Mouse (Mus musculus): Measurements from ENCODE around the gene Copg2.
"Not testable (repeated sequence)": the region's sequence is repeated elsewhere in the genome, so short reads cannot be mapped to it uniquely, and the experiment has no call there.

Gene Copg2

GRCm38 (mm10) chr6:30805053-30805752 is 91.4 kb downstream of the Copg2 start:
- DNase-seq = peak; percentile 2 to 24

- DNase-seq = peak; percentile 9 to 49
These were observed 92.1 kb downstream of the Copg2 start for GRCm38 (mm10) chr6:30804389-30805052.

- not testable (repeated sequence) for DNase-seq
These were observed 93.7 kb downstream of the Copg2 start for GRCm38 (mm10) chr6:30802915-30803314.

- no peak for DNase-seq
These were observed 145.4 kb downstream of the Copg2 start for GRCm38 (mm10) chr6:30751209-30751608.

GRCm38 (mm10) chr6:30750482-30750881 is 146.1 kb downstream of the Copg2 start:
- no peak for DNase-seq

GRCm38 (mm10) chr6:30749892-30750291 is 146.7 kb downstream of the Copg2 start:
- DNase-seq = no peak

GRCm38 (mm10) chr6:30749042-30749689 is 147.4 kb downstream of the Copg2 start:
- no peak for DNase-seq

GRCm38 (mm10) chr6:30748358-30748910 is 148.2 kb downstream of the Copg2 start:
- DNase-seq = peak in 1 of 2 experiments; percentile 14

- DNase-seq = no peak
These were observed 148.8 kb downstream of the Copg2 start for GRCm38 (mm10) chr6:30747631-30748357.

- DNase-seq = no peak
These were observed 151.0 kb downstream of the Copg2 start for GRCm38 (mm10) chr6:30745591-30745990.

GRCm38 (mm10) chr6:30744846-30745245 is 151.7 kb downstream of the Copg2 start:
- no peak for DNase-seq

- peak; percentile 46 to 67 for DNase-seq
These were observed 157.3 kb downstream of the Copg2 start for GRCm38 (mm10) chr6:30739177-30739747.

- no peak for DNase-seq
These were observed 158.1 kb downstream of the Copg2 start for GRCm38 (mm10) chr6:30738464-30739006.

- peak; percentile 70 to 73 for DNase-seq
These were observed 158.8 kb downstream of the Copg2 start for GRCm38 (mm10) chr6:30737548-30738463.

- DNase-seq = peak; percentile 69 to 75
These were observed 159.6 kb downstream of the Copg2 start for GRCm38 (mm10) chr6:30736864-30737547.

GRCm38 (mm10) chr6:30736372-30736762 is 160.2 kb downstream of the Copg2 start:
- peak in 1 of 2 experiments; percentile 47 for DNase-seq

GRCm38 (mm10) chr6:30735728-30736371 is 160.7 kb downstream of the Copg2 start:
- peak in 1 of 2 experiments; percentile 37 for DNase-seq

- peak in 1 of 2 experiments; percentile 35 for DNase-seq
These were observed 161.4 kb downstream of the Copg2 start for GRCm38 (mm10) chr6:30734988-30735727.

- DNase-seq = no peak
These were observed 162.1 kb downstream of the Copg2 start for GRCm38 (mm10) chr6:30734465-30734864.

Measured in kidney, postnatal 25 days (tissue).